Mouse (Mus musculus): ENCODE data around the gene Wfdc9.

The Wfdc9 gene

DNA sequence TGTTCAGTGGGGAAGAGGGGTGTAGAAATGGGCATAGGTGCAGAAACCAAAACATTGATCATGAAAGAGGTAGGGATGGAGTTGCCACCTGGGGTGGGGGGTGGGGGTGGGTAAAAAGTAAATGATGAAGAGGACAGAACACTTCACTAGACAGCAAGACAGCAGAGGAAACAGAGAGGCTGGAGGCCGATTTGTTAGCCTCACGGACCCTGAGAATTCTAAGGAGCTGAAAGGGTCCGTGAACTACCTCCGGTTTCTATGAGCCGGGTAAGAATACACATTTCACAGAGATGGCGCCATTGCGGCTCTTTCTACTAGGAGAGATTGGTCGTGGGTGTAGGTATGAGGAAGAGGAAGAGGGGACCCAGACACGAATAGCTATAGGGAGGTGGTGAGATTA, at the start of gene Wfdc9:
TSS of gene Wfdc9 (minus strand) at position 101 of the 400 bp plus-strand sequence.
- in situ Hi-C loops (cut with MboI; ENCODE audit: low pct_unique_long_range_greater_than_20kb in 1 of 2, low sequenced_read_pairs in 2 of 2, unreplicated experiment in 1 of 2): no loop called here

GRCm38 (mm10) chr2:164705991-164706390, 49.6 kb upstream of the Wfdc9 start:
- in situ Hi-C loops (cut with MboI; ENCODE audit: low pct_unique_long_range_greater_than_20kb in 1 of 2, low sequenced_read_pairs in 2 of 2, unreplicated experiment in 1 of 2): no loop called here

GRCm38 (mm10) chr2:164705328-164705727, 48.9 kb upstream of the Wfdc9 start:
- in situ Hi-C loops (cut with MboI; ENCODE audit: low pct_unique_long_range_greater_than_20kb in 1 of 2, low sequenced_read_pairs in 2 of 2, unreplicated experiment in 1 of 2): no loop called here

DNA sequence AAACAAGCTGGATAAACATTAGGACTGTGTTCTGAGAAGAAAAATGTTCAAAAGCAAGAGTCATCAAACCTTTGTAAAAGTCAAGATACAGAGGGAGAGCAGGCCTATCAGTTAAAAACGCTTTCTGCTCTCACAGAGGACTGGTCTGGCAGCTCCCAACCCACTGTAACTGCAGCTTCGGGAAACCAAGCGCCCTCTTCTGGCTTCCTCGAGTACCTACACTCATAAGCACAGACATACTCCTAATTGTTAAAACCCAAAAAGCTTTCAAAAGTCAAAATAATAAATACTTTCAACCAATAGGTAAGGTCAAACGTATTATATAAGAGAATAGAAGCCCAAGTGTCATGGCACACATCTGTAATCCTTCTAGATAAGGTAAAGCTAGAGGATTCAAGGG, 47.9 kb upstream of the Wfdc9 start:
- in situ Hi-C loops (cut with MboI; ENCODE audit: low pct_unique_long_range_greater_than_20kb in 1 of 2, low sequenced_read_pairs in 2 of 2, unreplicated experiment in 1 of 2): no loop called here

DNA sequence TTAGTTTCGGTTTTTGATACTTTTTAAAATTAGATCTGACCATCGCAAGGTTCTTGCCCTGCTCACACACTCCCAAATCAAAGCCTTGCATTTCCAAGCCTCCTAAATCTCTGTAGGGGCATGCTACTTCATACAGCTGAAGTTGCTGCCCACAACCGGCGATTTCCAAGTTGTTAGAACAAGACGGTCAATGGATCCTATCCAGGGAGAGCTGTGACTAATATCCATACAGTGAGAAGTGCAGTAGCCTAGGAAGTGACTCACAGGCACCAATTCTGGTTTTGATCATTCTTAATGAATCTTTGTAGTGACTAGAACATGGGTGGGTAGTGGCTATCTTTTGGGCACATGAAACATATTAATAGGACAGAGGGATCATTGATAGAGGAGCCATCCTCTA, 45.4 kb upstream of the Wfdc9 start:
- in situ Hi-C loops (cut with MboI; ENCODE audit: low pct_unique_long_range_greater_than_20kb in 1 of 2, low sequenced_read_pairs in 2 of 2, unreplicated experiment in 1 of 2): no loop called here

DNA sequence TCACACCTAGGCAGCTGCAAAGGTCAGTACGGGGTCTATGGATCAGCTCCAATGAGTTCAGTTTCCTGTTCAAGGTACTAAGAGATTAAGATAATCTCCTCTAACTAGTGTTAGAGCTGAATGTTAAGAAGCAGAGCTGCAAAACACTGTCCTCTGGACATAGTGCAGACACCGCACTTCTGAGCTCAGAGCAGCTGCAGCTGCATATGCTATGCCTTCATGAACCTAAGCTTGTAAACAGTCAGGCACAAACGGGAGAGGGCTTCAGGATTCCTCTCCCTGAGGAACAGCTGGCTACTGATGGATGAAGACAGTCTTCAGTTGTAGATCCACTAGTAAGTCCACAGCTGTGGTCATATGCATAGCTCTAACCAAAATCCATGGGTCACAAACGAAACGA, 44.6 kb upstream of the Wfdc9 start:
- in situ Hi-C loops (cut with MboI; ENCODE audit: low pct_unique_long_range_greater_than_20kb in 1 of 2, low sequenced_read_pairs in 2 of 2, unreplicated experiment in 1 of 2): no loop called here

DNA sequence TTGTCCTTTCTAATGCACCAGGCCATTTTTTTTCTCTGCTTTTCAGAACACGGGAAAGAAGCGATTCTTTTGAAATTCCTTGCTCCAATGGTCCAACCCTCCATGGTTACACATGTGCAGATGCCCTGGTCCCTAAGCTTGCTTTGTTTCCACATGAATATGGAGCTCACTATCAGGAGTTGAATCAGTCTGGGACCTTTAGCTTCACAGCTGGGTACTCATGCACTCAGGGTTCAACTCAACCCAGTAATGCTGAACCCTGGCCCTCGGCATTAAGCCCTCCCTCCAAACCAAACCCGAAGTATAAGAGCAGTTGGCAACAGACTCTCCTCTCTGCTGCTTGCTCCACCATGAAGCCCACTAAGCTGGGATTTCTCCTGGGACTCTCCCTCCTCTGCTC, 41.8 kb upstream of the Wfdc9 start, which contains the start of gene Spint4:
TSS of gene Spint4 (plus strand) at position 301 of the 400 bp plus-strand sequence.
- in situ Hi-C loops (cut with MboI; ENCODE audit: low pct_unique_long_range_greater_than_20kb in 1 of 2, low sequenced_read_pairs in 2 of 2, unreplicated experiment in 1 of 2): no loop called here

DNA sequence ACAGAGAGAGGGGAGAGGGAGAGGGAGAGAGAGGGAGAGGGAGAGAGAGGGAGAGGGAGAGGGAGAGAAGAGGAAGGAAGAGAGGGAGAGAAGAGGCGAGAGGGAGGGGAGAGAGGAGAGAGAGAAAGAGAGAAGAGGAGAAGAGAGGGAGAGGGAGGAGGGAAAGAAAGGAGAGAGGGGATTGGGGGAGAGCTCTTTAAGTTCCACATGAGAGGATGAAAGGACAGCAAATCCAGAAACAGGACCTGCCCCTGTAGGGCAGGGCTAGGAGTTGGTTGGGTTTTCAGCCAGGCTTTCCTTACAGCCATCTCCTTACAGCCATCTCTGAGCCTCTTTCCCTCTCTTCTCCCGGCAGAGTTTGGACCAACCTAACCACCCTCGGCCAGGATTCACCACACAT, 28.4 kb upstream of the Wfdc9 start, which contains the start of gene Wfdc13:
TSS of gene Wfdc13 (plus strand) at position 301 of the 400 bp plus-strand sequence.
- in situ Hi-C loops (cut with MboI; ENCODE audit: low pct_unique_long_range_greater_than_20kb in 1 of 2, low sequenced_read_pairs in 2 of 2, unreplicated experiment in 1 of 2): no loop called here

DNA sequence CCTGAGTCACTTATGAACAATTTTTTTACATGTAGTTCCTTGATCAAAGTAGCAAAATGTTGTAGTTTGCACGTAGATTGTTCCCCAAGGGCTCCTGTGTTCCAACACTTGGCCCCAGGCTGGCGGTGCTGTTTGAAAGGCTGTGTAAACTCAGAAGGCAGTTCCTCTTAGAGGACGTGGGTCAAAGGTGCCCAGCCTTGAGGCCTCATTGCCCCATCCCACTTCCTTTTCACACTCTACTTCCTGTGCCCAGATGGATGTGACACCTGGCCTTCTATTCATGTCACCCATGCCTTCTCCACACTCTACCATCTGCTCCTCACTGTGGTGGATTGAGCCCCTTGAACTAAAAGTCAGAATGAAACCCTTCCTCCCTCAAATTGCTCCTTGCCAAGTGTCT, 23.5 kb upstream of the Wfdc9 start:
- in situ Hi-C loops (cut with MboI; ENCODE audit: low pct_unique_long_range_greater_than_20kb in 1 of 2, low sequenced_read_pairs in 2 of 2, unreplicated experiment in 1 of 2): loop anchor here (5.0 to 10.0 kb wide), 2 partner anchors 45 to 52 kb away; no protein-coding TSS in a partner anchor

DNA sequence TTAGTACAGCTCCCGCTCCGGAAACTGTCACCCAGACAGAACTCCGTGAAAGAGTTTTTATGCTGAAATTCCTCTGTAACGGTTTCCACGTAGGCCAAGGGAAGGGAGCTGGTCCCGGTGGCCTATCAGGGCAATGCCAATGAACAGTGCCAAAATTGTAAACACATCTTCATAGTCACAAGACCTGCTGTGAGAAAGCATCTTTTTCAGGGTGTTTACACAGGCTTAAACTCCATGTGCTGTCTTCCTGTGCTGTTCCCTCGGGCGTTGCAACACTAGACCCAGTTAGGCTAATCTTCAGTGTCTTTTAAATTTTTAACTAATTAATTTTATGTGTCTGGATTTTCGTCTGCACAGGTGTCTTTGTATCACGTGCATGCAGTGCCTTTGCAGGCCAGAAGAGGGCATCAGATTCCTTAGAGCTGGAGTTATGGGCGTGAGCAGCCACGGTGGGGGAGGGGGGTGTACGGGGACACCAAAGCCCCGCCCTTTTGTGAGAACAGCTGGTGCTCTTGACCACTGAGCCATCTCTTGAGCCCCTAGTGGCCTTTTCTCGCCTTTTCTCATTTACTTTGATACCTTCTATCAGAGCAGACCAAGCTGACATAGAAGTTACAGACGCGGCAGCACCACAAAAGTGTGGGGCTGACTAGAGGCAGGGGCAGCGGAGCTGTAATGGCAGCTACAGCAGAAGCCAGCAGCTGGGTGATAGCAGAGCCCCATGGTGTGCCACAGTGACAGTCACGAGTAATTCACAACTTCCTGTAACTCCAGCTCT, 22.7 kb upstream of the Wfdc9 start:
- in situ Hi-C loops (cut with MboI; ENCODE audit: low pct_unique_long_range_greater_than_20kb in 1 of 2, low sequenced_read_pairs in 2 of 2, unreplicated experiment in 1 of 2): loop anchor here (5.0 to 10.0 kb wide), 2 partner anchors 46 to 53 kb away; no protein-coding TSS in a partner anchor

DNA sequence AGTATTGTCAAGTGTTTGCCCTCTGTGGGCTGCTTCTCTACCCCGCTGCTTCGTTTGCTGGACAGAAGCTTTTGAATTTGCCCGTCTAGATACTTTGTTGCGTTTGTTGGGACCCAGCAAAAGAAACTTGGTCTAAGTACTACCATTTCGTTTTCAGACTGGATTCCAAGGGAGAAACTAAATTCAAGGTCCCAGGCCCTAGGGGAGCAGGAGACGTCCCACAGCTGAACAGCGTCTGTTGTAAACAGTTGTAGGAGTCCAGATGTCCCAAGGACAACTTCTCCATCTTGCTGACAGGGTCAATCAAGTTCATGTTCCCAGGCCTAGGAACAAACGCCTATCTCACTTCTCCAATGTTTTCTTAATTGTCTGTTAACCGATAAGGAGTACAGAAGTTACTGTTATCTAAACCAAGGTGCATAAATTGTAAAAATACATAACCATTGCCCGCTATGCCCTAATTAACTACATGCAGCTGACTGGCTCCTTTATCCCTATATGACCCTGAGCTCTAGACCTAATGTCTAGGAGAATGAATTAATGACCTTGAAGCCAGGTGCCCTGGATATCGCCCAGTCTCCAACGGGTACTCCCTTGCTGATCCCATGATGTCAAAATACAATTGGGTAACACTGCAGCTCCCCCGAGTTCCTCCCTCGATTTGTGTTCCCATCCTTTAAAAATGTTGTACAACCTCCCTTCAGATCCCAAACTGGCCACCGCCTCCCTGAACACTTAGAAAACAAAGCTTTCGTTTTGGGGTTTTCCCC, 20.7 kb upstream of the Wfdc9 start:
- in situ Hi-C loops (cut with MboI; ENCODE audit: low pct_unique_long_range_greater_than_20kb in 1 of 2, low sequenced_read_pairs in 2 of 2, unreplicated experiment in 1 of 2): loop anchor here (5.0 to 10.0 kb wide), 2 partner anchors 48 to 55 kb away; no protein-coding TSS in a partner anchor

DNA sequence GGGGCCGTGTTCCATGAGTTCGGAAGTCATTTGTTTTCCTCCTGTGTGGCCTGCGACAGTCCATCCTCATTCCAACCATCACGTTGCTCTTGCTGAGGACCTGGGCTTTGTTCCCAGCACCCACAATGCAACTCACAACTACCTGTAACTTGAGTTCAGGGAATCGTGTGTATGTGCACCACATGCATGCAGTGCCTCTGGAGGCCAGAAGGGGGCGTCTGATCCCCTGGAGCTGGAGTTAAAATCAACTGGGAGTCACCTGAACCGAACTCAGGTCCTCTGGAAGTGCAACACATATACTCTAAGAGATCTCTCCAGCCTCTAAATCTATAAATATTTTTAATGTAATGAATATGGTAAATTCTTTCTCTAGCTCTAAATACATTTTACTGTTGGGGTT, 19.7 kb upstream of the Wfdc9 start:
- in situ Hi-C loops (cut with MboI; ENCODE audit: low pct_unique_long_range_greater_than_20kb in 1 of 2, low sequenced_read_pairs in 2 of 2, unreplicated experiment in 1 of 2): loop anchor here (5.0 to 10.0 kb wide), 2 partner anchors 49 to 56 kb away; no protein-coding TSS in a partner anchor

DNA sequence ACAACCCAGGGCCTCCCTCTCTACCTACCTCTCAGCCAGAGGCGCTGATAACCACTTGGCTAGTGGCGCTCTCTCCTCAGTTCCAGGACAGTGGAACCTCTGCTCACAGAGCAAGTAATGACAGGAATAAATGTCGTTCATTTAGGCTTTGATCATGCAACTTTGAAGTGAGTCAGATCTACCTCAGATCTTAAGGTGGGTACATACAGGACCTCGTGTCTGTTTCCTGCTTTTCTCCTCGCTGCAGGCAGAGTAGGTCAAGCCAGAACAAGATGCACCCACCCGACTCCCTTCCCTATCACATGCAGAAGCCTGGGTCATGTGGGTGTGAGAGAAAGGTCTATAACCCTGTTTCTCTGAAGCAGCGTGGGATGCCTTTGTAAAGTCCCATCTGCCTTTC, 17.6 kb upstream of the Wfdc9 start, which contains the start of gene Wfdc11:
TSS of gene Wfdc11 (minus strand) at position 101 of the 400 bp plus-strand sequence.
- in situ Hi-C loops (cut with MboI; ENCODE audit: low pct_unique_long_range_greater_than_20kb in 1 of 2, low sequenced_read_pairs in 2 of 2, unreplicated experiment in 1 of 2): loop anchor here in 1 of 2 experiments (10.0 kb wide), 1 partner anchor 51 kb away; no protein-coding TSS in a partner anchor

DNA sequence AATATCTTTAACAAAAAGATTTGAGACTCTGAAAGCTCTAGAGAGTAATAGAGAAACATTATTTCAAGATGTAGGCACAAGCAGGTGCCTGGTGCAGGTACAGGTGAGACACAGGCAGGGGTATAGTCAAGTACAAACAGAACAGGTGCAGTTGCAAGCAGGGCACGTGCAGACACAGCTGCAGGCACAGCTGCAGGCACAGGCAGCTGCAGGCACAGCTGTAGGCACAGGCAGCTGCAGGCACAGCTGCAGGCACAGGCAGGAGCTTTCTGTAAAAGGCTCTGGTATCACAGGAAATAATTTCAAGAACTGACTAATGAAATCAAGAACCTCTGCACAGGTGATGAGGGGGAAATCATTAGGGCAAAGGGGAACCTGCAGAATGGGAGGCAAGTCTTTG, 14.6 kb upstream of the Wfdc9 start:
- in situ Hi-C loops (cut with MboI; ENCODE audit: low pct_unique_long_range_greater_than_20kb in 1 of 2, low sequenced_read_pairs in 2 of 2, unreplicated experiment in 1 of 2): loop anchor here in 1 of 2 experiments (10.0 kb wide), 1 partner anchor 54 kb away; no protein-coding TSS in a partner anchor

GRCm38 (mm10) chr2:164670261-164670660, 13.9 kb upstream of the Wfdc9 start:
- in situ Hi-C loops (cut with MboI; ENCODE audit: low pct_unique_long_range_greater_than_20kb in 1 of 2, low sequenced_read_pairs in 2 of 2, unreplicated experiment in 1 of 2): loop anchor here in 1 of 2 experiments (10.0 kb wide), 1 partner anchor 55 kb away; no protein-coding TSS in a partner anchor

DNA sequence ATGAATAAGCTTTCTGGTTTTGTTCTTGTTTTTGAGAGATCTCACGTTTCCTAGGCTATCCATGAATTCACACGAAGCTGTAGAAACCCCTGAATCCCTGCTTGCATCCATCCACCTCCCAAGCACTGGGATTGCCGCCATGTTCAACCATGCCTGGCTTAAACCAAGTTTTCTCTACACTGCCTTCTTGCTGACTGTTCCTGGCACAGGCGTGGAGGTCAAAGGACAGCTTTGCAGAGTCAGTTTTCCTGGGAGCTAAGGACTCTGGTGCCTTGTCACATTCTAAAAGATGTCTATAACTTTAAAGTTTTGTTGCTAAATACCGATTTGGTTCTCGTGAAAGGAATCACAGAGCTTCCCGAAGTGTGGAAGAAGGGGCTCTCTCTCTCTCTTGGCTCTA, 8.5 kb upstream of the Wfdc9 start:
- in situ Hi-C loops (cut with MboI; ENCODE audit: low pct_unique_long_range_greater_than_20kb in 1 of 2, low sequenced_read_pairs in 2 of 2, unreplicated experiment in 1 of 2): no loop called here

- in situ Hi-C loops (cut with MboI; ENCODE audit: low pct_unique_long_range_greater_than_20kb in 1 of 2, low sequenced_read_pairs in 2 of 2, unreplicated experiment in 1 of 2): no loop called here
Measured at GRCm38 (mm10) chr2:164655858-164656257, 525 bp downstream of the Wfdc9 start, which contains the start of gene Wfdc10. Wfdc10 (plus strand) TSS chr2:164656046.

DNA sequence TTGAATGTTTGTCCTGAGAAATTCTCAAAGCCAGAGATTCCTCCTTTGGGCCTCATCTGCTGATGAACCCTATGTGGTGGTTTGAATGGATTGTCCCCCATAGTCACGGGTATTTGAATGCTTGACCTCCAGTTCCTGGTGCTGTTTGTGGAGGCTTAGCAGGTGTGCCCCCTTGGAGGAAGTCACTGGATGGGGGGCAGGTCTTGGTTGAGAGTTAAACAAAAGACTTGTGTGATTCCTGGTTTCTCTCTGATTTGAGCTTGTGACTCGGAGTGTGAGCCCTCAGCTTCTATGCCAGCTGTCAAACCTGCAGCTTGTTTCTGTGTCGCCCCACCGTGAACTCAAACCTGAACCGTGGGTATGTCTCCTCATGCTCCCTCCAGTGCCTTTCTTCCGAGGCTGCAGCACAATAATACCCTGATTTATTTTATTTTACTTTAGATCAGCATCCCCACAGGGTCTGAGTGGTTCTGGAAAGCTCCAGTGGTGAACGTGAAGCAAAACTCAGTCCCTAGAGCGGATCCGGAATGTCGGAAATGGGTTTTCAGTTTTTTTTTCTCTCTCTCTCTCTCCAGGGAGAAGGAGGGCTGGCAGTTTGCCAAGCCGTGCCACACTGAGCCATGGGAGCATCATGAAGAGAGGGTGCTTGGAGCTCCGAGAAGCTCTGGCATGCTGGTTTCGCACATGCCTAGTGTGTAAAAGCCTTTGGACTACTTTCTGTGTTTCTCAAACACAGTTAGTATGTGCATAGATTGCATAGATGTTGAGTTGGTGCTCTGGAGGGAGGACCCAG, 14.3 kb downstream of the Wfdc9 start:
- in situ Hi-C loops (cut with MboI; ENCODE audit: low pct_unique_long_range_greater_than_20kb in 1 of 2, low sequenced_read_pairs in 2 of 2, unreplicated experiment in 1 of 2): no loop called here

All from mouse embryonic stem cell (cell line).